Mouse (Mus musculus) cerebellum, adult 2 months (tissue): ENCODE data around the gene Pde4dip.

Source experiments
- CTCF ChIP-seq: fragments of 200-500 bp; IDR thresholded peaks from 2 replicates; pipeline ENCODE4 v1.5.1; 2011; ENCODE audit warnings: low read depth, mild to moderate bottlenecking, control low read depth, low read length, moderate library complexity, borderline replicate concordance; ENCODE audit not compliant: insufficient read depth
- POLR2A ChIP-seq: fragments of 200-500 bp; IDR thresholded peaks from 2 replicates; pipeline ENCODE4 v1.6.1; 2011; ENCODE audit warnings: low read length, control low read depth, borderline replicate concordance; ENCODE audit not compliant: insufficient read depth

DNA sequence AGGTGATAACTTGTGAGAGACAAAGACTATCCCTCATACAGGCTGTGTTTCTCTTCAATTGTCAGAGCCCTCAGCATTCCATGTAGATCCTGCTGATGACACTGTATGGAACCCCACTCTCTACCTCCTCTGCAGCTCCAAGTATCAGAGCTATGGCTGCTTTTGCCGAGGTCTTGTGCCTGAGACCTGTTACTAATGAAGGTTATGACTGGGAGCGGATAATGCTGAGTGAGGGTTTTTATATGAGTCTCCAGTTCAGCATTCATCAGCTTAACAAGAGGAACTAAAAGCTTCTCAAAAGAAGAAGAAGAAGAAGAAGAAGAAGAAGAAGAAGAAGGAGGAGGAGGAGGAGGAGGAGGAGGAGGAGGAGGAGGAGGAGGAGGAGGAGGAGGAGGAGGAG lies 112.8 kb downstream of the Pde4dip start:
- TF ChIP-seq CTCF (no peak), POLR2A (no peak)
